Mouse (Mus musculus) ZHBTc4 (cell line): ENCODE results near the gene Osmr.
A peak's percentile ranks its signal among the peaks of the same experiment; 100 is the strongest.
"Not testable (repeated sequence)": the region's sequence is repeated elsewhere in the genome, so short reads cannot be mapped to it uniquely, and the experiment has no call there.

ENCODE experiments used
- DNase-seq: peaks from one replicate; pipeline ENCODE4 v3.0.0-alpha.2; 2011; ENCODE audit warnings: low read depth, low spot score

Osmr gene

GRCm38 (mm10) chr15:6862125-6862524 is 12.6 kb downstream of the Osmr start:
- DNase-seq = no peak

DNA sequence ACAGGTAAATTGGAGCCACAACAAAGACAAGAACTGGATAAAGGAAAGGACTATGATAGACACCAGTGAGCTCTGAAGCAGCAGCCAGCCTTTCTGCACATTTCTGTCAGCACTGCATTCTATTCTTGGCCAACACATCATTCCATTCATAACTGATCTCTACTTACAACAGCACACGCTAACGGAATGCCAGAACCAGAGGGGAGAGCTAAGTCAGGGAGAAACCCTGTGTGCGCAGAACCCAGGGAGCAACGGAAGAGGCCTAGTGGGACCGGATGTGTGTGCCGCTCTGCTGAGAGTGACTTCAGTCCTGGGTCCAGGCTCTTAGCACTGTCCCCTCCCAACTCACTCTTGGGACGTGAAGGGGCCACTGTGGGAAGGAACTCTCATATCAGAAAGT is 13.2 kb downstream of the Osmr start:
- no peak for DNase-seq

DNA sequence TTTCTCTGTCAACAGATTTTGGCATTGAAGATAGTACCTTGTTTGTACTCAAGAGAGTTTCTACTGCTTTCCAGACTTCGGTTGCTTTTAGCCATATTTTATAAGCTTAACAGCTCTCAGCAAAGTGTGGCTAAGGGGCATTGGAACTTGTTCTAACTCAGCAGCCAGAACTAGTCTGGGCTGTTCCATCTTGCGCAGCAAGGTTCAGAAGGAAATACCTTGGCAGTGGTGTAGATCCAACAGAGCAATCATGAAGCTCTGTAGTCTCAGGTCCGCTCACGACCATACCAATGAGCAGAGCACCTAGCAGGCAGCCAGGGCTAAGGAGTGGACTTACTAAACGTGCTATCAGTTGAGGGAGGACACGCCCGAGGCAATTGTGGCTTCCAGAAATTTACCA is 15.0 kb downstream of the Osmr start:
- DNase-seq = no peak

GRCm38 (mm10) chr15:6858871-6859270 is 15.9 kb downstream of the Osmr start:
- no peak for DNase-seq

DNA sequence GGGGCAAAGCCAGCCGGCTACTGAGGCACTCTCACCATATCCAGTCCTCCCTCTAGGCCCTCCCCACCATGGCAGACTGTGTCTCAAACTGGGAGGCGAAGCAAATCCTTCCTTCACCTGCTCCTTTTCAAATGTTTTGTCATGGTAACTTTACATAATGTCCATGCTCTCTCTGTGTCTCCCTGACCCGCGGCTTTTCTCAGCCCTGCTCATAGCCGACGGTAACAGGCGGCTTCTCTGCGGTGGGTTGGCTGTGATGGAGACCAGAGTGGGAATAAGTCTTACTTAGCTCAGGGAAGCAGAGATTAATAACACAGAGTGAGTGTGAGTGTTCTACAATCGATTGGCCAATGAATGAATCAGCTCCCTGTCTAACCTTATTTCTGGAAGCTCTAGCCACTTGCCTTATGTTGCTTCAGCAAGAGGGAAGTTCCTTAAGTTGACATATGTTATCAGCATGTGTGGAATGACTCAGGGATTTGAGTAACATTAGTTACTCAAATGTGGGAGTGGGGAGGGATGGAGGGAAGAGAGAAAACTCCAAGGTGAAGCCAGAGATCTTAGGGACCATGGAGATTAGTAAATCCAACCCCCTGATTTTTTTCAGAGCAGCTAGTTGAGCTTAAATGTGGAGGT is 17.4 kb downstream of the Osmr start:
- no peak for DNase-seq

DNA sequence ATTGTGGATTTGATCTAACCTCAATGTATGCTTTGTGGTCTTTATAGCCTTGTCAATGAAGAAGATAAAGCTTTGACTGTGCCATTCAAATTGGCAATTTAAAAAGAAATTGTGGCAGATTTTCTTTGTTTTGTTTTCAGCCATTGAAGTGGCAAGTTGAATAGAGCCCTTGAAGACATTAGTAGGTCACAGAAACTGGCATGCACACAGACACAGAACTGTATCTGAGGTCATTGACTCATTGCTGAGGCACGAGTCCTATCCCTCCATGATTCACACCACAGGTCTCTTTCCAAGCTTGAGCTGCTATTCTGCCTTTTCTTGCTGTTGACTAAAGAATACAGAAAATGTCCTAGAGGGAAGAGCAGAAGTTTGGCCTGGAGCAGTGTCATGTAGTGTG is 24.9 kb downstream of the Osmr start:
- no peak for DNase-seq

DNA sequence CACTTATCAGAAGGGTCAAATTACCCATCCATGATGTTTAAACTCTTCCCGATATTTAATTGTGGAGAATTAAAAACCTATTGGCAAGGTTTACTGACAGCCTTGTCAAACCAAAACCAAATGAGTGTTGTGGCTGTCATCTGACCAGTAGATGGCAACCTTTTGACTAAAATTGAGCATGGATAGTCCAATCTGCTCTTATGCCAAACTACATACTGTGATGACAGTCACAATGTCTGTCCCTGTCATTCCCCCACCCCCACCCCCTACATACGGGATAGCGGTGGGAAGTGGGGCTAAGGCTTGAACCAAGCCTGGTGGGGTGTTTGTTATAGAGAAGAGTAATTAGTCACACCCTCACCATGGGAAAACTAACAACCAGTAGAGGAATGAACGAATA is 34.6 kb downstream of the Osmr start:
- peak; percentile 48 for DNase-seq

DNA sequence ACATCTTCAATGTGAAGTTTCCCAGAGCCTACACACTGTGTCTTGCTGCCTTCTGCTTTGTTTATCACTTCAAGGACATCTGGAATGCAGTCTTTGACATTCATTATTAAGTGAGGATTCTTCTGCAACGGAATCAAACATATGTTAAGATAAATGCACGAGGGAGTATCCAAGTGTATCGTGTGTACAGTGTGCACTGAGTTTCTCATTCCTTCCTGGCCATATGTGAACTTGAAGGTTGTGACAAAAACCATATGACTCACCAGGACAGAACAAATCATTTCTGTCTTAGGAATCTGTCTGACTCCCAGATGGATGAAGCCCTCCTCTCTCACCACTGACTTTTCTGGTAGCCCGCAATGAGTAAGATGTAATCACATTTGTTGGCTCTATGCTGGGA is 59.0 kb downstream of the Osmr start:
- DNase-seq = no peak

- DNase-seq = not testable (repeated sequence)
Measured at GRCm38 (mm10) chr15:6801212-6801611, 73.6 kb downstream of the Osmr start.

DNA sequence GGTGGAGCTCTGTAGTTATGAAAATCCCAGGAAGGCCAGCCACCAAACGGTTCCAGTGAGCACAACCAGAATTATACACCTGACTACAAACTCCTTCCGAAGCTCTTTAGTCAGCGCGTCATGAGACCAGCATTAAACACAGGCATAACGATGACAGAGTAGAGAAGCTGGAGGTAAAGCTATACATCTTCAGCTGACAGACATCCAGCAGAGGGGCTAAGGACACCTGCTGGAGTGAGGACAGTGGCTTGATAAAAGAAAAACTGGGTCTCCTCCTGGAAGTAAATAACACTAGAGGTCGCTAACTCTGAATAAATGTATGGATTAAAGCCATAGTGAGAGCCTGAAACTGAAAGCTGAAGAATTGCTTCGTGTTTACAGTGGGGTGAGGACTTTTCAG is 81.9 kb downstream of the Osmr start:
- DNase-seq = no peak

GRCm38 (mm10) chr15:6791648-6792047 is 83.1 kb downstream of the Osmr start:
- no peak for DNase-seq

DNA sequence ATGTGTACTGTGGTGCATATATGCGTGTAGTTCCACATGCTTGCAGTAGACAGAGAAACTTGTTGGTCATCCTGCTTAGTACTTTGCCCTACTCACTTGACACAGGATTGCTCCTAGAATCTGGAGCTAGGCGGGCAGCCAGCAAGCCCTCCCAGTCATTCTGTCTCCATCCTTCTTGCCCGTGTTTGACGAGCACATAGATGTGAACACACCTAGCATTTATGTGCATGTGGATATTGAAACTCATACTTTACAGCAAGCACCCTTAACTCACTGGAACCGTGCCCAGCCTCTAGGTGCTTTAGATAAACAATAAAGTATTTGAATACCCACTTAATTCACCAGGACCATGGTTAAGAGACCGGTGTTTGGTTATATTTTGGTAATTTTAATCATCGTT is 84.8 kb downstream of the Osmr start:
- DNase-seq = no peak

DNA sequence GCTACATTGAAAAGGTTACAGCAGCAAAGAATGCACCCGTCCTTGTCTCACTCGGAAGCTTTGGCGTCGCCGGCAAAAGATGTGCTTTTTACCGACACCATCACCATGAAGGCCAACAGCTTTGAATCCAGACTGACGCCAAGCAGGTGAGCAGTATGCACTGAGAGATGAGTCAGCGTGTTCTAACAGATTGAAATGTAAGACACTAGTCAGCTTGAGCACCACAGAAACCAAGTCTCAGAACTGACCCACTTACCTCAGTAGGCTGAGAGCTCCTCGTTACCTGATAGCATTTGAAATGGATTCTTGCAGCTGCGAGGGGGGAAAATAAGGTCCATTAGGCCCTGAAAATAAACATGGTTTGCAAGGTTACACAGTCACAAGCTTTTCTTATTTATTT is 87.5 kb downstream of the Osmr start:
- DNase-seq = no peak

DNA sequence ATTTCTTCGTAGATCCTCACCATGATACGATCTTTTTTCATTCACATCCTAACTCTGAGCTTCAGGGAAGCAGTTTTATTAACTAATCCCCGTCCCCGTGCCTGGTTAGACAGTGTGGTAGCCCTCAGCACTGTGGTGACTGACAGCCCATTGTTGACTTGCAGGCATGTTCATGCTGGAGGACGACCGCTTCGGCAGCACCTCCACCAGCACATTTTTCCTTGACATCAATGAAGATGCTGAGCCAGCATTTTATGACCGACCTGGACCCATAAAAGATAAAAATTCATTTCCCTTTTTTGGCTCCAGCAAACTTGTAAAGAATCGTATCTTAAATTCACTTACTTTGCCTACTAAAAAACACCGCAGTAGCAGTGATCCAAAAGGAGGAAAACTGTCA is 88.6 kb downstream of the Osmr start:
- no peak for DNase-seq

DNA sequence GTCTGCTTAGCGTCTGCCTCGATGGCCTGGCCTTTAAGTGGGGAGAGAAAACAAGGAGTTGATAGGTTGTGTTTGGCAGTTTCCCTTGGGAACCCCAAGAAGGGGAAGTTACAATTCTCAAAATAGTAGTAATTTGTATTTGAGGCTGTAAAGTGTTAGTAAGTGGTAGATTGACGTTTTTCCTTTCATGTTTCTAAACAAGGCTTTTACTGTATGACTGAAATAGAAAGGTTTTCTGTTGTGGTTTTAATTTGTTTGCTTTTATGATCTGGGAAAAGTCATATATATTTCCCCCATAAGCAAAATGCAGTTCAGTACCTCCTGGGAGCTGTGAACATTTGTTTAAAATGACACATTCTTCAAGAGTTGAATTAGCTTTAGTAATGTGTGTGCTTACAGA is 102.5 kb downstream of the Osmr start:
- no peak for DNase-seq
